Mouse (Mus musculus): ENCODE measurements at regions not wholly inside any gene's neighbourhood (a gene's known extent, or its start where the extent isn't known, plus 50 kb on each side); places are given as distances from the start of the nearest gene placed in this dataset.

DNA sequence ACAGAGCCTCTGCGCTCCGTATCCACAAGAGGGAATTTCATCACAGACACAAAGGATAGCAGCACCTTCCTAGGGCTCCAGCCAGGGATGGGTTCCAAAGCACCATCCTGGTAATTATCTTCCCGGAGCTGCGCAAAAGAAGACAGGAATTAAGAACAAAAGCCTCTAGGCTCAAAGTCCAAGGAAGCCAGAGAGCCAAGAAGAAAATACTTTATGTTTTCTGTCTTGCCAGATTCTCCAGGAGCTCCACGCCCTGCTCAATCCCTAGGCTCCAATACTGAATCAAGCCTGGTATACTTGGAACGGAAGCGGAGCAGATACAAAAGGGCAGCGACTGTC lies 54.4 kb downstream of the Irf2bpl start:
- WGBS: 90% methylated on average over 8 of the region's 8 CpGs
- H3K4me3 ChIP-seq (replicated peaks; ENCODE audit: control insufficient read depth, low read depth, low read length): no peak overlapping the region

GRCm38 (mm10) chr12:86829581-86830246 lies 54.9 kb downstream of the Irf2bpl start:
- no peak overlapping the region for H3K4me3 ChIP-seq (replicated peaks; ENCODE audit: control insufficient read depth, low read depth, low read length)
- H3K27ac ChIP-seq (ENCODE audit: control insufficient read depth, insufficient read depth, low read depth, low read length, poor library complexity): peak overlapping the region; percentile 40; the same call in 1 of the 2 replicates
- WGBS: 61% methylated on average over 16 of the region's 16 CpGs
- H3K4me1 ChIP-seq (ENCODE audit: control insufficient read depth, insufficient read depth, low read length): peaks cover 29% of the 10 kb centered on the region
- TF ChIP-seq POLR2A (IDR thresholded peaks at IDR 0.05; ENCODE audit: borderline replicate concordance, control insufficient read depth, low read depth, low read length): no peak
- no peak for TF ChIP-seq CTCF (IDR thresholded peaks at IDR 0.05; ENCODE audit: control insufficient read depth, insufficient read depth, low read length)

More for the DNA sequence above, 54.4 kb downstream of the Irf2bpl start:
- Histone ChIP-seq H3K4me1 (ENCODE audit: control insufficient read depth, insufficient read depth, low read length) (peaks cover 27% of the 10 kb centered on the region), H3K27ac (ENCODE audit: control insufficient read depth, insufficient read depth, low read depth, low read length, poor library complexity) (no peak overlapping the region)
- no peak for TF ChIP-seq POLR2A (IDR thresholded peaks at IDR 0.05; ENCODE audit: borderline replicate concordance, control insufficient read depth, low read depth, low read length)
- TF ChIP-seq CTCF (IDR thresholded peaks at IDR 0.05; ENCODE audit: control insufficient read depth, insufficient read depth, low read length): no peak

DNA sequence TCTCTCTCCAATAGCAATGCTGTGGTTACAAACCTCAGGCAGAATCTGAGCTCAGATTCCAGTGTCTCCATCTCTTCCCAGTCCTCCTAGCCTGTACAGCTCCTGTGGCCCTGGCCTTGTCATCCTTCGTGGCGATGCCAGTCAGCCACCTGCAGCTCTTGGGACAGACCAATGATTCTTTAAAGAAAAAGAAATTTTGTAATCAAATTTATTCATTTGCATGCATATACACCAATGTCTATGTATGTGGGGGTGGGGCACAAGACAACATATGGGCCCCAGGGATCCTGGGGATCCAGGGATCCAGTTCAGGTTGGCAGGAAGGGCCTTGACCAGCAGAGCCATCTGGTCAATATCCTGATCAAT lies 57.4 kb downstream of the Irf2bpl start:
- H3K27ac ChIP-seq (ENCODE audit: control insufficient read depth, insufficient read depth, low read depth, low read length, poor library complexity): no peak overlapping the region
- 79% methylated on average over 2 of the region's 2 CpGs for WGBS
- TF ChIP-seq POLR2A (IDR thresholded peaks at IDR 0.05; ENCODE audit: borderline replicate concordance, control insufficient read depth, low read depth, low read length) (no peak), CTCF (IDR thresholded peaks at IDR 0.05; ENCODE audit: control insufficient read depth, insufficient read depth, low read length) (no peak)
- H3K4me3 ChIP-seq (replicated peaks; ENCODE audit: control insufficient read depth, low read depth, low read length): no peak overlapping the region
- peaks cover 13% of the 10 kb centered on the region for H3K4me1 ChIP-seq (ENCODE audit: control insufficient read depth, insufficient read depth, low read length)

- H3K4me3 ChIP-seq (replicated peaks; ENCODE audit: control insufficient read depth, low read depth, low read length): no peak overlapping the region
- 69% methylated on average over 13 of the region's 13 CpGs for WGBS
- no peak for TF ChIP-seq POLR2A (IDR thresholded peaks at IDR 0.05; ENCODE audit: borderline replicate concordance, control insufficient read depth, low read depth, low read length)
- TF ChIP-seq CTCF (IDR thresholded peaks at IDR 0.05; ENCODE audit: control insufficient read depth, insufficient read depth, low read length): no peak
- H3K27ac ChIP-seq (ENCODE audit: control insufficient read depth, insufficient read depth, low read depth, low read length, poor library complexity): no peak overlapping the region
- peaks cover 15% of the 10 kb centered on the region for H3K4me1 ChIP-seq (ENCODE audit: control insufficient read depth, insufficient read depth, low read length)
These were observed 58.0 kb downstream of the Irf2bpl start for GRCm38 (mm10) chr12:86826420-86827240.

DNA sequence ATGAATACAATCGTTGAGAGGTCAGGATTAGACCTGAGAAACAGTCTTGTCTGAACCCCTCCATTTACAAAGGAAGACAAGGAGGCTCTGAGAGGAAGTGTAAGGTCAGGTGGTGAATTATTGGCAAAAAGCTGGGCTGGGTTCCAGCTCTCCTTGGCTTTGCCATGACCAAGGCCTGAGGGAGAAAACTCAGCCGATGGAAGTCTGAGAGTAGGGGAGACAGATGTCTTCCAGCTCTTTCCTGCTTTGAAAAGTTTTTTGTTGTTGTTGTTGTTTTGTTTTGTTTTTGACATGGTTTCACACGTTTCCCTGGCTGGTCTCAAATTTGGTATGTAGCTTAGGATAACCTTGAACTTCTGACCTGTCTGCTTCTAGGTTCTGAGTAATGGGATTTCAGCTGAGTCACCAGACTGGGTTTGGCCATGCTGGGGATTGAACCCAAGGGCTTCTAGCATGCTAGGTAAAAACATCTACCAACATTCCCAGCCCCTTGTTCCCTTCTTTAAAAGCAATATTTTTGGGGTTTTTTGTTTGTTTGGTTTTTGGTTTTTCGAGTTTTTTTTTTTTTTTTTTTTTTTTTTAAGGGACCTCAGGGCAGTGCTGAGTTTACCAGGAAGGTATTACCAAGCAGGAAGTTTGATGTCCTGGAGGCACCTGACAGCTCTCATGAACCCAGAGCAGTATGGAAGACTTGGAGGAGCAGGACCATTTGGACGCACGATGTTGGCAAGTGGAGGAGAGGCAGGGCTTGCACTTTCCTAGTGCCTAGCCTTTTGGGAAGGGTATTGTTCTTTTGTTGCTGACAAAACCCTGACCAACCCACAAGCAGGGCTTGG lies 58.8 kb downstream of the Irf2bpl start:
- H3K4me3 ChIP-seq (replicated peaks; ENCODE audit: control insufficient read depth, low read depth, low read length): no peak overlapping the region
- peak overlapping the region; percentile 52 for H3K27ac ChIP-seq (ENCODE audit: control insufficient read depth, insufficient read depth, low read depth, low read length, poor library complexity)
- TF ChIP-seq POLR2A (IDR thresholded peaks at IDR 0.05; ENCODE audit: borderline replicate concordance, control insufficient read depth, low read depth, low read length): no peak
- TF ChIP-seq CTCF (IDR thresholded peaks at IDR 0.05; ENCODE audit: control insufficient read depth, insufficient read depth, low read length): no peak
- H3K4me1 ChIP-seq (ENCODE audit: control insufficient read depth, insufficient read depth, low read length): peaks cover 14% of the 10 kb centered on the region
- 37% methylated on average over 6 of the region's 6 CpGs for WGBS

- TF ChIP-seq CTCF (IDR thresholded peaks at IDR 0.05; ENCODE audit: control insufficient read depth, insufficient read depth, low read length): no peak
- H3K27ac ChIP-seq (ENCODE audit: control insufficient read depth, insufficient read depth, low read depth, low read length, poor library complexity): peak overlapping the region; percentile 90
- peak overlapping the region; percentile 11 for H3K4me3 ChIP-seq (replicated peaks; ENCODE audit: control insufficient read depth, low read depth, low read length)
- WGBS: 4% methylated on average over 14 of the region's 14 CpGs
- peaks cover 14% of the 10 kb centered on the region for H3K4me1 ChIP-seq (ENCODE audit: control insufficient read depth, insufficient read depth, low read length)
These were observed 59.6 kb downstream of the Irf2bpl start for GRCm38 (mm10) chr12:86824860-86825583.

- WGBS: under 1% methylated on average over 29 of the region's 29 CpGs
- TF ChIP-seq POLR2A (IDR thresholded peaks at IDR 0.05; ENCODE audit: borderline replicate concordance, control insufficient read depth, low read depth, low read length) (peak; percentile 61; the same call in 1 of the 2 replicates), CTCF (IDR thresholded peaks at IDR 0.05; ENCODE audit: control insufficient read depth, insufficient read depth, low read length) (peak; percentile 1; the same call in 1 of the 2 replicates)
- H3K4me1 ChIP-seq (ENCODE audit: control insufficient read depth, insufficient read depth, low read length): peaks cover 17% of the 10 kb centered on the region
- peak overlapping the region; percentile 90 for H3K27ac ChIP-seq (ENCODE audit: control insufficient read depth, insufficient read depth, low read depth, low read length, poor library complexity)
- peak overlapping the region; percentile 55 for H3K4me3 ChIP-seq (replicated peaks; ENCODE audit: control insufficient read depth, low read depth, low read length)
These were observed 60.6 kb downstream of the Irf2bpl start for GRCm38 (mm10) chr12:86823855-86824589.
